Mouse (Mus musculus): Measurements from ENCODE around the gene Toporsl. TPM values are rescaled to one million over a fixed set of nuclear protein-coding genes. Genes with fewer than 3 reads are reported as not detected.

The Toporsl gene
- polyA plus RNA-seq, 1 experiment, result not detected

DNA sequence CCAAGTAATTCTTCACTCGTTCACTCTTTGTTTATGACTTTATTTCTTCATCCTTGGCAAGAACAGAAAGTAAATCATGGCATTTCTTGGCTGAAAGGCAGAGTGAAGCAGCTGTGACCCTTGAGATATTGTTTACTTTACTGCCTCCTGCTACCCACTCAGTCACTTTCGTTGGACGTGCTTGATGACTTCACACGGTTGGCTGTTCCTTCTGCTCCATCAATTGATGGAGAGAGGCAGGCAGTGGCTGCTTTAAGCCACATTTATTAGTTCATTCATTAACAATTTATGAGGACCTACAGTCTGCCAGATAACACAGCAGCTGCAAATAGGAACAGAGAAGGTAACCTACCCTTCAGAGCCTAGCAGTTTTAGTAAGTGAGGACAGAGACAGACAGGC lies 51.7 kb downstream of the Toporsl start:
- H3K27ac ChIP-seq (ENCODE audit: insufficient read depth, low read length), result no peak overlapping the region
- H3K4me1 ChIP-seq (ENCODE audit: control insufficient read depth, insufficient read depth, low read length), result no peaks in the 10 kb centered on the region
- H3K4me3 ChIP-seq (ENCODE audit: insufficient read depth, low read length), result no peak overlapping the region
- TF ChIP-seq POLR2A (IDR thresholded peaks at IDR 0.05; ENCODE audit: low read depth, low read length) (no peak), CTCF (IDR thresholded peaks at IDR 0.05; ENCODE audit: borderline replicate concordance, insufficient read depth, low read length) (no peak)

DNA sequence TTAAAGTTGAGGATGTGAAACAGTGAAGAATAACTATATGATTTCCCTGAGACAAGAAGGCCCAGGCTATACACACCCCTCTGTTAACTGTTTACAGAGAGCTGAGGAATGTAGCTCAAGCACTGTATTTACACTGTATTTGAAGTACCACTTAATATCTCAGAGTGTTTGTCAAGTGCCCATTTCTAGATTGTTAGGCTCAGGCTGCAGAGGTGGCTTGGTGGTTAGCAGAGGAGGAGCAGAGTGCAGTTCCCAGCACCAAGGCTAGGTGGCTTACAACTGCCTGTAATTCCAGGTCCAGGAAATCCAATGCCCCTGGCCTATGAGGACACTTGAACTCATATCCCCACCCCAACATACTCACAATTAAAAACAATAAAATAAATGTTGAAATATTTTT lies 63.6 kb downstream of the Toporsl start:
- no peak overlapping the region for H3K27ac ChIP-seq (ENCODE audit: insufficient read depth, low read length)
- no peak overlapping the region for H3K4me3 ChIP-seq (ENCODE audit: insufficient read depth, low read length)
- TF ChIP-seq POLR2A (IDR thresholded peaks at IDR 0.05; ENCODE audit: low read depth, low read length), result no peak
- TF ChIP-seq CTCF (IDR thresholded peaks at IDR 0.05; ENCODE audit: borderline replicate concordance, insufficient read depth, low read length), result no peak
- H3K4me1 ChIP-seq (ENCODE audit: control insufficient read depth, insufficient read depth, low read length), result no peaks in the 10 kb centered on the region

DNA sequence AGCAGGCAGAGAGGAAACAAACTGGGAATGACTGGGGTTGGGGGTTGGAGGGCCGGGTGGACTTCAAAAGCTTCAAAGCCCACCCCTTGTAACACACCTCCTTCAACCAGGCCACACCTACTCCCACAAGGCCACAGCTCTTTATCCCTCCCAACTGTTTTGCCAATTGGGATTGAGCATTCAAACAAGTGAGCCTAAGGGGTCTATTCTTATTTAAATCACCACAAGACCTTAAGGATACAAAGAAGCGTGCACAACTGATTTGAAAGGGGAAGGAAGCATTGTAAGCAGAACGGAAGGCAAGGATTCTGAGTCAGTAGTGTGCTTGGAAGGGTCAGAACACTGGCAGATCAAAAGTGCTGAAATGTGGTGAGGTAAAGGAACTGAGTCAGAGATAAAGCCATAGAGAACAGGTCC lies 64.6 kb downstream of the Toporsl start:
- TF ChIP-seq POLR2A (IDR thresholded peaks at IDR 0.05; ENCODE audit: low read depth, low read length) (no peak), CTCF (IDR thresholded peaks at IDR 0.05; ENCODE audit: borderline replicate concordance, insufficient read depth, low read length) (no peak)
- no peak overlapping the region for H3K4me3 ChIP-seq (ENCODE audit: insufficient read depth, low read length)
- H3K27ac ChIP-seq (ENCODE audit: insufficient read depth, low read length), result no peak overlapping the region; the same call in 1 of the 2 replicates
- no peaks in the 10 kb centered on the region for H3K4me1 ChIP-seq (ENCODE audit: control insufficient read depth, insufficient read depth, low read length)

DNA sequence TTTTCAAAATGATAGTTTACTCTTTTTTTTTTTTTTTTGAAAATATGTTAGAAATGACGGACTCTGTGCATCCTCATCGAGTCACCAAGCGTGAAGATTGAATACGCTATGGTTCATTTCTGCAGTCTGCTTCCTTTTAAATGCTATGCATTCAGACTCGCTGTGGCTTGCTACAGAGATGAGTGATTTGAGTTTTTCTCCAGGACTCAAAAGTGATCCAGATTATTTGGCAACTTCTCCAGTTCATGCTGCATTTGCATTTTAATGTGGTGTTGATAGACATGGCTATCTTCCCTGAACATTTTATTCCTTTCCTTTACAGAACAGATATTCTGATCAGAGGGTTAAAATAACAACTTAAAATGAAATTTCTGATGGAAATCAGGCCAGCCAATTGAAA lies 65.2 kb downstream of the Toporsl start:
- H3K27ac ChIP-seq (ENCODE audit: insufficient read depth, low read length), result no peak overlapping the region
- TF ChIP-seq CTCF (IDR thresholded peaks at IDR 0.05; ENCODE audit: borderline replicate concordance, insufficient read depth, low read length) (no peak), POLR2A (IDR thresholded peaks at IDR 0.05; ENCODE audit: low read depth, low read length) (no peak)
- H3K4me3 ChIP-seq (ENCODE audit: insufficient read depth, low read length), result no peak overlapping the region
- no peaks in the 10 kb centered on the region for H3K4me1 ChIP-seq (ENCODE audit: control insufficient read depth, insufficient read depth, low read length)

Other genes with a start within 250 kb of the Toporsl start
- gene Smc2, start 157.0 kb upstream of the Toporsl start, polyA plus RNA-seq (2011; ENCODE audit: insufficient read length, low read depth, missing spikeins), result 46.8 and 65.6 TPM in 2 replicates
- gene Vma21-ps, start 99.0 kb upstream of the Toporsl start, polyA plus RNA-seq (2011; ENCODE audit: insufficient read length, low read depth, missing spikeins), result 3.7 and 4.4 TPM in 2 replicates
- gene Olfr275, start 218.3 kb downstream of the Toporsl start, polyA plus RNA-seq (2011; ENCODE audit: insufficient read length, low read depth, missing spikeins), result not detected in 2 replicates